Mouse (Mus musculus) left cerebral cortex, adult 8-10 months (tissue): ENCODE measurements at regions not wholly inside any gene's neighbourhood (a gene's known extent, or its start where the extent isn't known, plus 50 kb on each side); places are given as distances from the start of the nearest gene placed in this dataset.

Experiments used
- DNase-seq, 2 experiments: peaks; one replicate each; pipeline ENCODE4 v3.0.0; 2022; ENCODE audit warnings: low spot score in 2 of 2

GRCm38 (mm10) chr14:106190721-106191120 lies 84.7 kb downstream of the Trim52 start:
- DNase-seq: no peak

- no peak for DNase-seq
Measured at GRCm38 (mm10) chr14:106193583-106193982, 87.6 kb downstream of the Trim52 start.

- DNase-seq: no peak
Measured at GRCm38 (mm10) chr14:106194104-106194503, 88.1 kb downstream of the Trim52 start.

GRCm38 (mm10) chr14:106197826-106198225 lies 91.8 kb downstream of the Trim52 start:
- DNase-seq: no peak

- DNase-seq: no peak
Measured at GRCm38 (mm10) chr14:106199109-106199508, 93.1 kb downstream of the Trim52 start.

- DNase-seq: no peak
Measured at GRCm38 (mm10) chr14:106199536-106200319, 93.7 kb downstream of the Trim52 start.

- no peak for DNase-seq
Measured at GRCm38 (mm10) chr14:106211062-106211461, 105.1 kb downstream of the Trim52 start.

GRCm38 (mm10) chr14:106217681-106218080 lies 111.7 kb downstream of the Trim52 start:
- DNase-seq: no peak

GRCm38 (mm10) chr14:106219293-106219797 lies 113.3 kb downstream of the Trim52 start:
- no peak for DNase-seq

- DNase-seq: no peak
Measured at GRCm38 (mm10) chr14:106225401-106225800, 119.4 kb downstream of the Trim52 start.

- no peak for DNase-seq
Measured at GRCm38 (mm10) chr14:106241721-106242405, 135.9 kb downstream of the Trim52 start.

GRCm38 (mm10) chr14:106259396-106260108 lies 153.6 kb downstream of the Trim52 start:
- no peak for DNase-seq

- no peak for DNase-seq
Measured at GRCm38 (mm10) chr14:106265290-106265689, 159.3 kb downstream of the Trim52 start.

- DNase-seq: no peak
Measured at GRCm38 (mm10) chr14:106267679-106268561, 161.9 kb downstream of the Trim52 start.

GRCm38 (mm10) chr14:106269680-106270079 lies 163.7 kb downstream of the Trim52 start:
- DNase-seq: no peak

GRCm38 (mm10) chr14:106313558-106313957 lies 207.6 kb downstream of the Trim52 start:
- DNase-seq: no peak

GRCm38 (mm10) chr14:106314079-106314551 lies 208.1 kb downstream of the Trim52 start:
- no peak for DNase-seq

GRCm38 (mm10) chr14:106318767-106319166 lies 212.8 kb downstream of the Trim52 start:
- DNase-seq: no peak

GRCm38 (mm10) chr14:106327653-106328283 lies 221.8 kb downstream of the Trim52 start:
- no peak for DNase-seq
